Mouse (Mus musculus) embryonic fibroblast, embryonic 13.5 days (primary cell): ENCODE measurements at regions not wholly inside any gene's neighbourhood (a gene's known extent, or its start where the extent isn't known, plus 50 kb on each side); places are given as distances from the start of the nearest gene placed in this dataset.
A peak's percentile ranks its signal among the peaks of the same experiment; 100 is the strongest.
"Not testable (repeated sequence)": the region's sequence is repeated elsewhere in the genome, so short reads cannot be mapped to it uniquely, and the experiment has no call there.

Experiments
- H3K27ac ChIP-seq: 2 replicates; pipeline ENCODE4 v1.5.1; 2012; ENCODE audit warnings: low read length, control low read depth, inconsistent platforms; ENCODE audit not compliant: insufficient read depth
- H3K4me1 ChIP-seq: 2 replicates; pipeline ENCODE4 v1.6.1; 2011; ENCODE audit warnings: low read length; ENCODE audit not compliant: control insufficient read depth, insufficient read depth
- H3K4me3 ChIP-seq: 2 replicates; pipeline ENCODE4 v1.5.1; 2011; ENCODE audit warnings: mild to moderate bottlenecking, control low read depth, low read length; ENCODE audit not compliant: insufficient read depth
- CTCF ChIP-seq: IDR thresholded peaks from 2 replicates; pipeline ENCODE4 v1.5.1; 2011; ENCODE audit warnings: mild to moderate bottlenecking, control low read depth, low read length, moderate library complexity, borderline replicate concordance; ENCODE audit not compliant: insufficient read depth
- POLR2A ChIP-seq: IDR thresholded peaks from 2 replicates; pipeline ENCODE4 v1.6.1; 2011; ENCODE audit warnings: low read depth, mild to moderate bottlenecking, control low read depth, low read length, moderate library complexity

DNA sequence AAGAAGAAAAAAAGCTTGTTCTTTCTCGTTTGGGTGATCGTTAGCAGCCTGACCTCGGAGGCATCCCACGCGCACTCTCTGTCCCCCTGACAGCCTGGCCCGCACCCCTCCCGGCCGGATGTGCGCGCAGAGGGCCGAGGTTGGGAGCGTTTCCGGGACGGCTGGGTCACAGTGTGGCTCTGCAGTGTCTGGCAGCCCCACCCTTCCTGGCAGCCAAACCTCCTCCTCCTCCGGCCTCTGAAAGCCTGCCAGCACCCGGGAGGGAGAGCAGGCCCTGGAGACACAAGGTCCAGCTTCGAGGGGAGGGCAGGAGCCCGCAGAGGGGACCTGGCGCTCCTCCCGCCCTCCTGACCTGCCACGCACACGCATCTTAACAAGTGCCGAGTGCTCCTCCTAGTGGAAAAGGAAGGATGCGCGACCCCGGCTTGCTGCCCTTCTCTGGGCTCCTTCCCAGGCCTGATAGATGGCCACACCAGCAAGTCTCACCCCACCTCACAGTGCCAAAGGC is 79.3 kb downstream of the Cpn2 start:
- Histone ChIP-seq H3K27ac (peak overlapping the region; percentile 82), H3K4me1 (peaks cover 20% of the 10 kb centered on the region), H3K4me3 (peak overlapping the region; percentile 15)
- no peak for TF ChIP-seq POLR2A
- peak; percentile 78; the same call in 1 of the 2 replicates for TF ChIP-seq CTCF

DNA sequence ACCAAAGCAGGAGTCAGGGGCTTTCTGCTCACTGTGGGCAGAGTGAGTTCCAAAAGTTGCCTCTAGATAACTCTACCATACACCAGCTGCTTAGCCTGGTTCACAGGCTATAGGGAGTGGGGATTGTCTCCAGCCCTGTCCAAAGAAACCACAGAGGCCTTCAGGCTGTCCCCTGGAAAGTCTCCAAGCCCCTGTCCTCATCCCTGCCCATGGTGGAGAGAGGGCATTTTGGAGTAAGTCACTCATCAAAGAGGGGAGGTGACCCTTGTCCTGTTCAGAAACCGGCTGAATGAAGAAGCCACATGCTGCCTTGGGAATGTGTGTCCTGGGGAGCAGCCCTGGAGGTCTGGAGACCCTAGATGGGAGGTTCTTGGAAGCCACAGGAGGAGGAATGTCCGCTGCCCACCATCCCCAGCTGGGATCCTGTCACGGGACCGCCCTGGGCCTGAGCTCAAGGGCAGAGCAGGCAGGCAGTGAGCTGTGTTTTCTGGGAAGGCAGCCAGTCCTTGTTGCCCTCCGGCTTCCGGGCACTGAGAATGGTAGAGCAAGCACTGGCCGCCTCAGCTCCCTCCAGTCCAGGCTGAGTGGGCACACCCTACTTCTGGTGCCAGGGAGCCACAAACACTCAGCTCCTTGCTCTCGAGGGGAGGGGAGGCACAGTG is 78.4 kb downstream of the Cpn2 start:
- Histone ChIP-seq H3K27ac (peak overlapping the region; percentile 82; the same call in 1 of the 2 replicates), H3K4me3 (no peak overlapping the region), H3K4me1 (peaks cover 20% of the 10 kb centered on the region)
- no peak for TF ChIP-seq CTCF
- TF ChIP-seq POLR2A, result no peak

DNA sequence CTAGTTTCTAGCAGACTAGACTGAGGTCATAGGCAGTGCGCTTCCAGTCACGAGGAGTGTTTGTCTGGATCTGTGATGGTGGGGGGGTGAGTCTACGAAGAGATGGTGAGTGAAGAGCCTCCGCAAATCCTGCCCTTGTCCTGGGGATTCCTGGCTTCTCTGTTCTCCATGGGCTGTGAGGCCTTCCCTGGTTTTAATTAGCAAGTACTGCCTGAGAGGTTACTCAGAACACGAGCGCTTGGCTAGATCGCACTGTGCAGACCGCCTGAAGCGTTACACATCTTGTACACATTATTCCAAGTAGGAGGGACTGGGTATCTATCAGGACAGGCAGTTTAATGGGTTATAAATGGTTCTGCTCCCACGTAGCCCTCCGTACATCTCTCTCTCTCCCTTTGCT is 76.9 kb downstream of the Cpn2 start:
- Histone ChIP-seq H3K27ac (peak overlapping the region; percentile 72), H3K4me1 (peaks cover 20% of the 10 kb centered on the region), H3K4me3 (no peak overlapping the region)
- TF ChIP-seq POLR2A (no peak), CTCF (no peak)

DNA sequence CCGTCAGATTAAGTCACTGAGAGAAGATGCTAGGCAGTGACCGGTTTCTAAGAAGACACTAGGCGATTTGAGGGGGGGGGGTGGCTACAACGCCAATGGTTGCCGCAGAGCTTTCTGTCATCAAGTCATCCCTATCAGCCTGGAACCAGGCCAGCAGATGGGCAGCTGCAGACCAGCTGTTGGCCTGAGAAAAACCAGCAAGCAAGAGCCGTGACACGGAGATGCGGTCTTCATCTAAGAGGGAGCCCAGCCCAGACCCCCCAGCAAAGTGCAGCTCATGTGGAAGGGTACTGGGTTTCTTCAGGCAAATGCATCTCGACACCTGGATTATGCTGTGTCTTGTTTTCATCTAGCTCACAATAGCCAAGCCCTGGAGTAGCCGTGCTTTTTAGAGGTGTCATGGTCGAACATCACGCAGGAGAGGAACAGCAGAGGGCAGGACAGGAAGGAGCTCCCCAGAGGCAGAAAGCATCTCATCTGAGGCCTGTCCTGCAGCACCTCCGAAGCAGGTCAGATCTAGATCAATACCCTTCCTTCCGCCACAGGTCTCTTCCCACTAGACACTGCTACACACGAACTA is 76.3 kb downstream of the Cpn2 start:
- Histone ChIP-seq H3K4me3 (no peak overlapping the region), H3K27ac (peak overlapping the region; percentile 14; the same call in 1 of the 2 replicates), H3K4me1 (peaks cover 19% of the 10 kb centered on the region)
- TF ChIP-seq POLR2A, result no peak
- TF ChIP-seq CTCF, result no peak

DNA sequence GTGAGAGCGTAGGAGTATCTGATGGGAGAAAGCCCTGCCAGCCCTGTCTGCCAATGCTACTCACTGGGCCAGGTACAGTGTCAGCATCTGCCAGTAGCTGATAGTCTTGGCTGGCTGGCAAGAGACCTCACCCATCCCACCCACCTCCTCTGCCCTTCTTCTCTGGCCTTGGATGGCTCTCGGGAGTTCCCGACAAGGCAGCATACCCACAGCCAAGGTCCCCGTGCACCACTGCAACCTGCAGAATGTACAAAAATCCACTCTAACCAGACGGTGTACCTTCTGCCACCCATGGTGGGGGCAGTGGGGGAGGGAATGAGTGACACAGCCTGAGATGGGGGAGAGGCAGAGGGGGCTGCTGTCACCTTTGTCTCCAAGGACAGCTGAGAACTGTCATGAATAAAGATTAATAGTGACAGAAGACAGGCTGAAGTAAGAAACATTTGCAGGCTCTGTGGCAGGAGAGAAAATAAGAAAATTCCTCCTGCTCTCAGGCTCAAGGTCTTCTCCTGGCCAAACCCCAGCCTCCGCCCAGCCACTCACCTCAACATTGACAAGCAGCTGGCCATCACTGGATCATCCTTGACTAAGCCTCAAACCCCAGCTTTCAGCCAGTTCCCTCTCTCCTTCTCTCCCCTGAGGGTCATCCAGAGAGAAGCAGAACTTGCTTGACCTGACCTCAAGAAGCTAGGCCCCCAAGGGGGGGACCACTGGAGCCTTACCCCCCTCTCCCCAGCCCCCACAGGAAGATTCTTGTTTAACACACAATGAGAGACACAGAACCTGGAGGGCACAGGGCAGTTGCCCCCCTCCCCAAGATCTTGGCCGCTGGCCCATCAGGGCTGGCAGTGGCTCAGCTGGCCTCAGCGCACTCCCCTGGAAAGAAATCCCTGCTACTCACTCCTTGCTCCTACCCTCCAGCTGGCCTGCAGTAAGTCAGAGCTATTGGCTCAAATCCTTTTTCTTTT is 73.7 kb downstream of the Cpn2 start:
- TF ChIP-seq POLR2A (no peak), CTCF (no peak)
- H3K4me1 ChIP-seq, result peaks cover 9% of the 10 kb centered on the region; the same call in 1 of the 2 replicates
- no peak overlapping the region for H3K4me3 ChIP-seq
- H3K27ac ChIP-seq, result no peak overlapping the region

DNA sequence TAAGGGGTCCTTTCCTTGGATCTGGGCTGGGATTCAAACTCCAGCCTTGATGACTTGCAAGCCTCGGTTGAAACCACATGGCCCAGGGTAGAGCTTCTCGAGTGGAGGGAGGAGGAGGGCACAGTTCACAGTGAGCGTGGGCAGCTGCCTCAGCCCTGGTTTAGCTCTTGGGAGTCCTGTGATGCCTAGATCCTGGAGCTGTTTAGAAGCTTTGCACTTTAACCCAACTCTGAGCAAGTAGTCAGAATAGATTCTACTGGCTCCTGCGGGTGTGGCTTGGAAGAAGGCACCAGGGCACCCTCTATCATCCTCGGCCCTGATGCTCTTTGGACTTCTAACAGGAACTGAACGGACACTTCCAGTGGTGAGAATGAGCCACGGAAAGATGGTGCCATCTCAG is 72.5 kb downstream of the Cpn2 start:
- H3K4me3 ChIP-seq, result no peak overlapping the region
- TF ChIP-seq CTCF, result no peak
- TF ChIP-seq POLR2A, result no peak
- 0 out of 2 replicates have a peak, but pooled peaks cover 8% of the 10 kb centered on the region for H3K4me1 ChIP-seq
- no peak overlapping the region for H3K27ac ChIP-seq

DNA sequence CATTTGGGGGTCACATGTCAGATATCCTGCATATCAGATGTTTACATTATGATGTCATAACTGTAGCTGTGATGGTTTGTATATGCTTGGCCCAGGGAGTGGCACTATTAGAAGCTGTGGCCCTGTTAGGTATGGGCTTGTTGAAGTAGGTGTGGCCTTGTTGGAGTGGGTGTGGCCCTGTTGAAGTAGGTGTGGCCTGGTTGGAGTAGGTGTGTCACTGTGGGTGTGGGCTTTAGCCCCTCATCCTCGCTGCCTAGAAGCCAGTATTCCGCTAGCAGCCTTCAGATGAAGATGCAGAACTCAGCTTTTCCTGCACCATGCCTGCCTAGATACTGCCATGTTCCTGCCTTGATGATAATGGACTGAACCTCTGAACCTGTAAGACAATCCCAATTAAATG is 71.4 kb downstream of the Cpn2 start:
- H3K27ac ChIP-seq, H3K4me3 ChIP-seq, H3K4me1 ChIP-seq: not testable (repeated sequence)

DNA sequence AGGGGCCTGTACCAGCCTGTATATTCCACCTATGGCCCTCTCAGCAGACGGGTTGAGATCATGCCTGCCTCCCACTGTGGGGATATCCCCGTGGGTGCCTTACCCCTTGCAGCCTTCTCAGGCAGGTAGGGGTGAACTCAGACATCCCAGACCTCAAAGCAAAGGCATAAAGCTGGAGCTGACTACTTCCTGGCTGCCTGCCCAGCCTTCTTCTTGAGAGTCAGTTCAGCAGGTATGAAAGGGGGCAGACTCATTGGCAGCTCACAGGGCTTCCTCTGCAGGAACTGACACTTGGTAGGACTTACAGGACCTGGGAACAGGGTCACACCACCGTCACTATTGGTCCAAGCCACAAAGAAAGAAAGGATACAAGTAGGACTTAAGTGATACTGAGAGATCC is 69.9 kb downstream of the Cpn2 start:
- no peaks in the 10 kb centered on the region for H3K4me1 ChIP-seq
- TF ChIP-seq POLR2A (no peak), CTCF (no peak)
- no peak overlapping the region for H3K4me3 ChIP-seq
- H3K27ac ChIP-seq, result no peak overlapping the region

DNA sequence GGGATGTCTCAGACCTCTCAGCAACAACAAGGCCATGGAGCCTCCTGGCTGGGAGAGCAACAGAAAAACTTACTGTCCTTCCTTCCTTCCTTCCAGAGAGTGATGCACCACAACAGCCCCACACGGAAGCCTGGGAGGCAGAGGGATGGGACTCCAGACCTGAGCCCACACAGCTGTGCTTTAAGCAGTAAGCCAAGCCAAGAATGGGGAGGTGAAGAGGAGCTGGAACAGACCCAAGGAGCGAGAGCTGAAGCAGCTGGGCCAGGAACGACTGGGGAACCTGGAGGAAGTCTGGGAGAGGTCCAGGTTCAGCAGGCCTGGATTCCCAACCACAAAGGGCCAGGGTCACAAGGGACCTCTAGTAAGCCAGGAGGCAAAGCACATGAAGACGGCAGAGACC is 67.5 kb downstream of the Cpn2 start:
- TF ChIP-seq POLR2A (no peak), CTCF (no peak)

DNA sequence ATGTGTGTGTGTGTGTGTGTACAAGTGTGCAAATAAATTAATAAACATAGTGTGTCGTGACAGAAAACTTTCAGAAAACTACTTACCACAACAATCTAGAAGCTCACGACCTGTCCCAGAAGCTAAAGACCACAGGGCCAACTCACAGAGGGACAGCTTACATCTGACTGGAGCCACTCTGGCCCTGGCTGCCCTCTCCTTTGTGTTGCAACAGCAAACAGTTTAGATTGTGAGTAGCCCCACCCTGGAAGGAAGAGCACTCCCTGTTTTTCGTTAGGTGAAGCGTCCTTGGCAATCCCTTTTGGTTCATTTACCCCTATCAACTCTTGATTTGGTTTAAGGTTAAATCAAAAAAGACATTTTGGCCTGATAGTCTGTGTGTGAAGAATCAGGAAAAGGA is 63.2 kb downstream of the Cpn2 start:
- TF ChIP-seq CTCF, result no peak
- no peak for TF ChIP-seq POLR2A
- Histone ChIP-seq H3K4me3 (no peak overlapping the region), H3K27ac (no peak overlapping the region), H3K4me1 (no peaks in the 10 kb centered on the region)

More for the DNA sequence above, 67.5 kb downstream of the Cpn2 start:
- Histone ChIP-seq H3K4me3 (no peak overlapping the region), H3K27ac (no peak overlapping the region), H3K4me1 (no peaks in the 10 kb centered on the region)
